Mouse (Mus musculus) regulatory T cell (primary cell): ENCODE measurements at regions not wholly inside any gene's neighbourhood (a gene's known extent, or its start where the extent isn't known, plus 50 kb on each side); places are given as distances from the start of the nearest gene placed in this dataset.

ENCODE experiments used
- in situ Hi-C: fragments of 300-600 bp; cut with MboI, MseI; formaldehyde crosslinking; loops from one replicate; pipeline ENCODE4 v1.15.1; 2025; ENCODE audit warnings: high pct_unique_total_duplicates

- in situ Hi-C loops = loop anchor here (5.0 kb wide), 1 partner anchor 59 kb away; no protein-coding TSS in a partner anchor
Observed at GRCm38 (mm10) chr5:124953000-124953399, 50.0 kb upstream of the Rflna start.
